Mouse (Mus musculus): ENCODE measurements at regions not wholly inside any gene's neighbourhood (a gene's known extent, or its start where the extent isn't known, plus 50 kb on each side); places are given as distances from the start of the nearest gene placed in this dataset.

GRCm38 (mm10) chr5:50820674-50821073 lies 746.9 kb downstream of the Ppargc1a start:
- DNase-seq (ENCODE audit: low spot score in 2 of 2), result no peak

GRCm38 (mm10) chr5:50819959-50820358 lies 747.6 kb downstream of the Ppargc1a start:
- no peak for DNase-seq (ENCODE audit: low spot score in 2 of 2)

- no peak for DNase-seq (ENCODE audit: low spot score in 2 of 2)
Measured at GRCm38 (mm10) chr5:50795310-50795709, 736.5 kb upstream of the Adgra3 start.

- DNase-seq (ENCODE audit: low spot score in 2 of 2), result no peak
Measured at GRCm38 (mm10) chr5:50794453-50795169, 735.8 kb upstream of the Adgra3 start.

GRCm38 (mm10) chr5:50793558-50793957 lies 734.8 kb upstream of the Adgra3 start:
- DNase-seq (ENCODE audit: low spot score in 2 of 2), result no peak

- DNase-seq (ENCODE audit: low spot score in 2 of 2), result no peak
Measured at GRCm38 (mm10) chr5:50785273-50785672, 726.5 kb upstream of the Adgra3 start.

- no peak for DNase-seq (ENCODE audit: low spot score in 2 of 2)
Measured at GRCm38 (mm10) chr5:50779138-50779537, 720.3 kb upstream of the Adgra3 start.

- DNase-seq (ENCODE audit: low spot score in 2 of 2), result no peak
Measured at GRCm38 (mm10) chr5:50778221-50778620, 719.4 kb upstream of the Adgra3 start.

GRCm38 (mm10) chr5:50762261-50762660 lies 703.5 kb upstream of the Adgra3 start:
- no peak for DNase-seq (ENCODE audit: low spot score in 2 of 2)

GRCm38 (mm10) chr5:50760386-50760785 lies 701.6 kb upstream of the Adgra3 start:
- DNase-seq (ENCODE audit: low spot score in 2 of 2), result no peak

GRCm38 (mm10) chr5:50752766-50753165 lies 694.0 kb upstream of the Adgra3 start:
- peak in 1 of 2 experiments; percentile 4 for DNase-seq (ENCODE audit: low spot score in 2 of 2)

GRCm38 (mm10) chr5:50751358-50751757 lies 692.6 kb upstream of the Adgra3 start:
- DNase-seq (ENCODE audit: low spot score in 2 of 2), result no peak

- no peak for DNase-seq (ENCODE audit: low spot score in 2 of 2)
Measured at GRCm38 (mm10) chr5:50743030-50743429, 684.2 kb upstream of the Adgra3 start.

- DNase-seq (ENCODE audit: low spot score in 2 of 2), result no peak
Measured at GRCm38 (mm10) chr5:50733711-50734110, 674.9 kb upstream of the Adgra3 start.

- no peak for DNase-seq (ENCODE audit: low spot score in 2 of 2)
Measured at GRCm38 (mm10) chr5:50728337-50729003, 669.7 kb upstream of the Adgra3 start.

GRCm38 (mm10) chr5:50706945-50707663 lies 648.3 kb upstream of the Adgra3 start:
- no peak for DNase-seq (ENCODE audit: low spot score in 2 of 2)

GRCm38 (mm10) chr5:50698084-50698483 lies 639.3 kb upstream of the Adgra3 start:
- no peak for DNase-seq (ENCODE audit: low spot score in 2 of 2)

GRCm38 (mm10) chr5:50697588-50697987 lies 638.8 kb upstream of the Adgra3 start:
- no peak for DNase-seq (ENCODE audit: low spot score in 2 of 2)

GRCm38 (mm10) chr5:50688362-50688761 lies 629.6 kb upstream of the Adgra3 start:
- DNase-seq (ENCODE audit: low spot score in 2 of 2), result no peak

- DNase-seq (ENCODE audit: low spot score in 2 of 2), result no peak
Measured at GRCm38 (mm10) chr5:50683966-50684365, 625.2 kb upstream of the Adgra3 start.

GRCm38 (mm10) chr5:50636539-50636938 lies 577.7 kb upstream of the Adgra3 start:
- no peak for DNase-seq (ENCODE audit: low spot score in 2 of 2)

GRCm38 (mm10) chr5:50626648-50627047 lies 567.8 kb upstream of the Adgra3 start:
- DNase-seq (ENCODE audit: low spot score in 2 of 2), result no peak

- no peak for DNase-seq (ENCODE audit: low spot score in 2 of 2)
Measured at GRCm38 (mm10) chr5:50624206-50624605, 565.4 kb upstream of the Adgra3 start.

All from urinary bladder, adult 18-20 months (tissue).